Mouse (Mus musculus) forebrain, embryonic 11.5 days (tissue): ENCODE measurements around the gene Ufd1. TPM values are rescaled to one million over a fixed set of nuclear protein-coding genes. Genes with fewer than 3 reads are reported as not detected.
"Not testable (repeated sequence)": the region's sequence is repeated elsewhere in the genome, so short reads cannot be mapped to it uniquely, and the experiment has no call there.

Source experiments
- ATAC-seq: fragments of 200-750 bp; cut with Nextera tagmentation; replicated peaks from 2 replicates; pipeline ENCODE4 v1.8.0; 2017; ENCODE audit warnings: moderate TSS enrichment; ENCODE audit not compliant: low FRiP score
- DNase-seq: peaks from one replicate; pipeline ENCODE4 v3.0.0-alpha.2; 2017; ENCODE audit warnings: low spot score
- H3K27ac ChIP-seq: fragments of 300-500 bp; sonication (generic); 2 replicates; pipeline ENCODE4 v1.5.1; 2014; ENCODE audit warnings: low read depth, low read length
- H3K27me3 ChIP-seq: fragments of 300-500 bp; sonication (generic); 2 replicates; pipeline ENCODE4 v1.6.1; 2014; ENCODE audit warnings: mild to moderate bottlenecking, low read length, mixed read lengths; ENCODE audit not compliant: control insufficient read depth, insufficient read depth
- H3K36me3 ChIP-seq: fragments of 300-500 bp; sonication (generic); 2 replicates; pipeline ENCODE4 v1.6.1; 2014; ENCODE audit warnings: mild to moderate bottlenecking, low read length, moderate library complexity, mixed read lengths; ENCODE audit not compliant: control insufficient read depth, insufficient read depth
- H3K4me1 ChIP-seq: fragments of 300-500 bp; sonication (generic); replicated peaks from 2 replicates; pipeline ENCODE4 v1.6.1; 2014; ENCODE audit warnings: low read length, mixed read lengths; ENCODE audit not compliant: control insufficient read depth, insufficient read depth
- H3K4me2 ChIP-seq: fragments of 300-500 bp; sonication (generic); 2 replicates; pipeline ENCODE4 v1.6.1; 2014; ENCODE audit warnings: low read depth, mild to moderate bottlenecking, low read length, moderate library complexity, mixed read lengths; ENCODE audit not compliant: severe bottlenecking
- H3K4me3 ChIP-seq: fragments of 300-500 bp; sonication (generic); 2 replicates; pipeline ENCODE4 v1.5.1; 2014; ENCODE audit warnings: low read depth, low read length
- H3K9ac ChIP-seq: fragments of 300-500 bp; sonication (generic); 2 replicates; pipeline ENCODE4 v1.6.1; 2014; ENCODE audit warnings: low read length
- H3K9me3 ChIP-seq: fragments of 300-500 bp; sonication (generic); 2 replicates; pipeline ENCODE4 v1.6.1; 2016; ENCODE audit warnings: low read length, mixed read lengths; ENCODE audit not compliant: control insufficient read depth
- WGBS: fragments of 180-500 bp; shearing (Covaris S2); extraction: QIAGEN DNeasy Blood & Tissue Kit; methylation state at CpG from one replicate; pipeline ENCODE4 v1.1.7; 2014; 5-methylcytosine and 5-hydroxymethylcytosine counted together
- polyA plus RNA-seq: library from polyadenylated mRNA; unstranded; fragments of >200 nt; fragmentation: Nextera tagmentation; extraction: Ambion mirVana; gene quantifications from 2 replicates; pipeline ENCODE4 v1.2.1, GENCODE M21; 2014

The Ufd1 gene
- polyA plus RNA-seq, 1 experiment from 2014 or later: 102 TPM

DNA sequence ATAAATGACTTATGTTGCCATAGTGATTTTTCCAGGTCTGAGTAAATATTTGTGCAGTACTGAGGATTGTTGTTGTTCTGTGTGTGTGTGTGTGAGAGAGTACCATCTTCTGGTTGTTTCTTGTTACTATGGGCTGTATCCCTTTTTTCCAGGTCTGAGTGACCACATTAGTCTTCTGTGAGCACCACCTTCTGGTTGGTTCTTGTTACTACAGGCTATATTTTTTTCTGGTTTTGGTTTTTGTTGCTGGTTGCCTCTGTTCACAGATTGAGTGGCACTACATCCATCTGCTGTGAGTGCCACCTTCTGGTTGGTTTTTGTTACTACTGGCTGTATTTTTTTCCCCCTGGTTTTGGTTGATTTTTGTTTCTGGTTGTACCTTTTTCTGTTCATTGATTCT lies 47.0 kb downstream of the Ufd1 start:
- DNase-seq (no peak), ATAC-seq (no peak)

DNA sequence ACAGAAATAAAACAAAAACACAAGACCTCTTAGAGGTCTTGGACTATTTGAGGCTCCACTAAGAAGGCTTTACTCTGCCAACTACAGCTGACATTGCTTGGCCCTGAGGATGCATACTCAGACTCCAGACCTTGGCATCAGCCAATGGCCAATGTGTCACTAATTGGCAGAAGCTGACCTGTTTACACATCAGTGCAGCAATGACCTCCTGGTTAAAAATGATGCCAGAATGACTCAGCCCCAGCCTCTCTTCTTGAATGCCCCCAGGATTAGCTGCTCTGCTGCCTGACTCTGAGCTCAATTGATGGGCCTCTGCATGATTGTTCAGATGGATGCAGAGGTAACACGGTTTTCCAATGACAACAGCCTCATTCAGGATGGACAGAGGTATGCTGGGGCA lies 48.6 kb downstream of the Ufd1 start:
- H3K4me1 ChIP-seq: no peaks in the 10 kb centered on the region
- 78% methylated on average over 1 of the region's 1 CpGs for WGBS
- no peaks in the 10 kb centered on the region for H3K36me3 ChIP-seq
- H3K9ac ChIP-seq: no peak overlapping the region
- no peak overlapping the region for H3K4me2 ChIP-seq
- H3K9me3 ChIP-seq: no peaks in the 10 kb centered on the region; the same call in 1 of the 2 replicates
- H3K27ac ChIP-seq: no peak overlapping the region
- no peaks in the 10 kb centered on the region for H3K27me3 ChIP-seq
- H3K4me3 ChIP-seq: no peak overlapping the region
- DNase-seq: no peak
- ATAC-seq: no peak

More for the DNA sequence above, 47.0 kb downstream of the Ufd1 start:
- no peaks in the 10 kb centered on the region for H3K27me3 ChIP-seq
- H3K27ac ChIP-seq: no peak overlapping the region
- no peak overlapping the region for H3K4me2 ChIP-seq
- no peaks in the 10 kb centered on the region for H3K36me3 ChIP-seq
- H3K4me3 ChIP-seq: no peak overlapping the region
- no peak overlapping the region for H3K9ac ChIP-seq
- H3K9me3 ChIP-seq: no peaks in the 10 kb centered on the region; the same call in 1 of the 2 replicates
- H3K4me1 ChIP-seq: no peaks in the 10 kb centered on the region

DNA sequence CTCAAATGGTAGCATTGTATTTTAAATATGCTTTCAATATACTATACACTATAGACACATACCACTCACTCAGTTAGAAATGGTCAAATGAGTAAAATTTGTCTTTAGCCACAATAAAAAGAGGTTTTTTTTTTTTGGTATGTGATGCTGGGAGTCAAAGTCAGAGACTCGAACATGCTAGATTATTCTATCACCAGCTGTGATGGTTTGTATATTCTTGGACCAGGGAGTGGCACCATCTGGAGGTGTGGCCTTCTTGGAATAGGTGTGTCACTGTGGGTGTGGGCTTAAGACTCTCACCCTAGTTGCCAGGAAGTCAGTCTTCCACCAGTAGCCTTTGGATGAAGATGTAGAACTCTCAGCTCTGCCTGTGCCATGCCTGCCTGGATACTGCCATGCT lies 58.9 kb downstream of the Ufd1 start:
- H3K27me3 ChIP-seq, ATAC-seq, H3K9me3 ChIP-seq, DNase-seq, H3K36me3 ChIP-seq, H3K4me1 ChIP-seq, H3K4me2 ChIP-seq, H3K4me3 ChIP-seq, H3K27ac ChIP-seq, H3K9ac ChIP-seq: not testable (repeated sequence)
- 93% methylated on average over 1 of the region's 1 CpGs for WGBS

GRCm38 (mm10) chr16:18876091-18876441 lies 64.5 kb downstream of the Ufd1 start:
- DNase-seq (no peak), ATAC-seq (no peak)
- peaks cover 4% of the 10 kb centered on the region; the same call in 1 of the 2 replicates for H3K4me1 ChIP-seq
- under 1% methylated on average over 17 of the region's 17 CpGs for WGBS
- peak overlapping the region; percentile 80 for H3K4me2 ChIP-seq
- no peaks in the 10 kb centered on the region for H3K27me3 ChIP-seq
- peak overlapping the region; percentile 92 for H3K9ac ChIP-seq
- H3K9me3 ChIP-seq: no peaks in the 10 kb centered on the region
- peaks cover 6% of the 10 kb centered on the region for H3K36me3 ChIP-seq
- peak overlapping the region; percentile 92 for H3K27ac ChIP-seq
- H3K4me3 ChIP-seq: peak overlapping the region; percentile 91

- Histone ChIP-seq H3K4me1 (peaks cover 4% of the 10 kb centered on the region; the same call in 1 of the 2 replicates), H3K4me3 (peak within 1 kb of the TSS; percentile 91), H3K9me3 (no peaks in the 10 kb centered on the region), H3K4me2 (peak within 1 kb of the TSS; percentile 80), H3K9ac (peak within 1 kb of the TSS; percentile 92), H3K27ac (peak within 1 kb of the TSS; percentile 92), H3K27me3 (no peaks in the 10 kb centered on the region), H3K36me3 (peaks cover 6% of the 10 kb centered on the region)
- DNase-seq (peak; percentile 97), ATAC-seq (peak; percentile 93)
- under 1% methylated on average over 90 of the region's 93 CpGs for WGBS
Observed at GRCm38 (mm10) chr16:18876442-18877308, 65.1 kb downstream of the Ufd1 start, which contains the start of the genes Mrpl40 and Hira. Gene Mrpl40 (minus strand): TSS chr16:18876862. Gene Hira (plus strand): TSS chr16:18877037.

- Histone ChIP-seq H3K27me3 (no peaks in the 10 kb centered on the region), H3K4me2 (peak overlapping the region; percentile 80), H3K4me3 (peak overlapping the region; percentile 91), H3K4me1 (peaks cover 4% of the 10 kb centered on the region; the same call in 1 of the 2 replicates), H3K9me3 (no peaks in the 10 kb centered on the region), H3K9ac (peak overlapping the region; percentile 92), H3K27ac (peak overlapping the region; percentile 92), H3K36me3 (peaks cover under 1% of the 10 kb centered on the region)
- ATAC-seq (peak; percentile 56), DNase-seq (peak; percentile 81)
- WGBS: under 1% methylated on average over 39 of the region's 43 CpGs
Observed at GRCm38 (mm10) chr16:18877386-18878090, 66.0 kb downstream of the Ufd1 start.

- peak overlapping the region; percentile 91 for H3K4me3 ChIP-seq
- H3K4me2 ChIP-seq: peak overlapping the region; percentile 80
- DNase-seq: no peak
- no peak for ATAC-seq
- H3K27ac ChIP-seq: peak overlapping the region; percentile 92; the same call in 1 of the 2 replicates
- H3K9ac ChIP-seq: peak overlapping the region; percentile 92
- H3K36me3 ChIP-seq: no peaks in the 10 kb centered on the region; the same call in 1 of the 2 replicates
- WGBS: 34% methylated on average over 20 of the region's 20 CpGs
- peaks cover 4% of the 10 kb centered on the region; the same call in 1 of the 2 replicates for H3K4me1 ChIP-seq
- H3K9me3 ChIP-seq: no peaks in the 10 kb centered on the region
- H3K27me3 ChIP-seq: no peaks in the 10 kb centered on the region
Observed at GRCm38 (mm10) chr16:18878091-18878720, 66.6 kb downstream of the Ufd1 start.

GRCm38 (mm10) chr16:18884044-18884443 lies 72.5 kb downstream of the Ufd1 start:
- H3K36me3 ChIP-seq: no peaks in the 10 kb centered on the region; the same call in 1 of the 2 replicates
- H3K9ac ChIP-seq: no peak overlapping the region
- no peak overlapping the region for H3K27ac ChIP-seq
- no peak overlapping the region for H3K4me3 ChIP-seq
- no peaks in the 10 kb centered on the region for H3K27me3 ChIP-seq
- no peaks in the 10 kb centered on the region for H3K9me3 ChIP-seq
- no peak overlapping the region for H3K4me2 ChIP-seq
- peaks cover 2% of the 10 kb centered on the region; the same call in 1 of the 2 replicates for H3K4me1 ChIP-seq
- ATAC-seq (no peak), DNase-seq (no peak)
